Mouse (Mus musculus) lung, postnatal 0 days (tissue): ENCODE measurements around the gene Gtf2i.

Experiments
- CTCF ChIP-seq: IDR thresholded peaks from 2 replicates; pipeline ENCODE4 v1.5.1; 2016; ENCODE audit warnings: antibody characterized with exemption, mild to moderate bottlenecking
- EP300 ChIP-seq: IDR thresholded peaks from 2 replicates; pipeline ENCODE4 v1.6.1; 2016; ENCODE audit warnings: antibody characterized with exemption, mild to moderate bottlenecking, control low read depth

DNA sequence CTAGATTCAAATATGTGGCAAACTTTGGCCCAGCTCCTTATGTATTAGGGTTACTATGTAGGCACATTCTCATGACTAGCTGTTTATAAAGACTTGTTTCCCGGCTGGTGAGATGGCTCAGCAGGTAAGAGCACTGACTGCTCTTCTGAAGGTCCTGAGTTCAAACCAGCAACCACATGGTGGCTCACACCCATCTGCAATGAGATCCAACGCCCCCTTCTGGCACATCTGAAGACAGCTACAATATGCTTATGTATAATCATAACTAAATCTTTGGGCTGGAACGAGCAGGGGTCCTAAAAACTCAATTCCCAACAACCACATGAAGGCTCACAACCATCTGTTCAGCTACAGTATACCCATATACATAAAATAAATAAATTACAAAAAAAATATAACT, 60.8 kb downstream of the Gtf2i start:
- TF ChIP-seq CTCF (peak; percentile 54), EP300 (no peak)
